Mouse (Mus musculus) right cerebral cortex, postnatal 4 days (tissue): ENCODE data around the gene Pdxk.
"Not testable (repeated sequence)": the region's sequence is repeated elsewhere in the genome, so short reads cannot be mapped to it uniquely, and the experiment has no call there.

Experiments
- DNase-seq: peaks from one replicate; pipeline ENCODE4 v3.0.0-alpha.2; 2022

The Pdxk gene

GRCm38 (mm10) chr10:78464792-78465207 is at the start of gene Pdxk:
Gene Pdxk, minus strand, starts transcription at chr10:78464975.
- peak; percentile 83 for DNase-seq

GRCm38 (mm10) chr10:78502986-78503733 is 38.4 kb upstream of the Pdxk start:
- DNase-seq: no peak

GRCm38 (mm10) chr10:78487431-78488086 is 22.8 kb upstream of the Pdxk start:
- DNase-seq: peak; percentile 73

DNA sequence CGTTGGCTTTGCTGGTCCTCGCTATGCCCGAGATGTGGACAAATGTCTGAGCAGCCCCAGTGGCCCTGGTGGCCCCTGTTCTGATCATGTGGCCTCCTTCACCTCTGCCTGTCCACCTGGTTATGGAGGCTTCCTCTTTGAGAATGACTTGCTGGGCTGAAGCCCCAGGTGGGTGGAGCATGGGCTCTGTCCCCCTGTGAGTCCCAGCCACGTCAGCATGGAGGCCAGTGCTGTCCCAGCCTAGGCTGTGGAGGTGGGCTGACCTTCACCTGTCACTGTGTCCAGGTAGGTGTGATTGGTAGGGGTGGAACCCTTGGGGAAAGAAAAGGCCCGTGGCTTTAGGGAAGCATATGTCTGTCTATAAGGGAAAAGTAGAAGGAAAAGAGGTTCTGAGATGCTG is 22.1 kb upstream of the Pdxk start:
- no peak for DNase-seq

DNA sequence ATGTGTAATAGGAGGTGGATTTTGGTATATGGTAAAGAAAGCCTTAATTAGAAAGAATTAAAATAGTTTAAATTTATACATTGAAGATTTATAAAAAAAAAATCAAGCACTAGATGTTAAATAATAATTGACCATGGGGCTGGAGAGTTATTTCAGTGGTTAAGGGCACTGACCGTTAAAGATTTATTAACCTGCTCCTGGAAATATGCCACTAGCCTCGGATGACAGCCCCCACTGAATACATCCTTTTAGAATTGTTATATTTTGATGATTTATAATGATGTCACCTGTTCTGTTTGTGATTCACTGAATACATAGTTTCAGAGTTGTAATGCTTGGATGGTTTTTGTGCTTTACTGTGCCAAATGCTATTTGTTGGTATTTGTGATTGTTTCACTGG is 20.6 kb upstream of the Pdxk start:
- not testable (repeated sequence) for DNase-seq

DNA sequence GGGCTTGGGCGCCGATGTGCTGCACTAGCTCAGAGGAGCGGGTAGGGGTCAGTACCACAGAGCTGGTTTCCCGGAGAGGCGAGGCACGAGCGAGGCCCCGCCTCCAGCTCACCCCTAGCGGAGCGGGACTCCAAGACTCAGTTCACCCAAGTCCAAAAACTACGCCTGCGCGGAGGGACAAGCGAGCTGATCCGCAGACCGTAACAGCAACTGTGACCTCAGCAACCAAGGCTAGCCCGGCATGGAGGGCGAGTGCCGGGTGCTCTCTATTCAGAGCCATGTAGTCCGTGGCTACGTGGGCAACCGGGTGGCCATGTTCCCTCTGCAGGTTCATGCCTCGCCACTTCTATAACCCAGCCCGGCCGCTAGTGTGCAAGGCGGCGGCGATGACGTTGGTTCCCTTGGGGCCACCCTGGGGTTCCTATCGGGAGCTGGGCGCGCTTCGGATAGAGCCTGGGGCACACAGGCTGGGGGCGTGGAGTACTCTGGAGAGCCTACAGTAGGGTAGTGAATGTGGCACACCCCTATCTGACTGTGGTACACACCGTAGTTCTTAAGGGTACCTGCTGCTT is 17.2 kb upstream of the Pdxk start:
- DNase-seq: peak; percentile 42

DNA sequence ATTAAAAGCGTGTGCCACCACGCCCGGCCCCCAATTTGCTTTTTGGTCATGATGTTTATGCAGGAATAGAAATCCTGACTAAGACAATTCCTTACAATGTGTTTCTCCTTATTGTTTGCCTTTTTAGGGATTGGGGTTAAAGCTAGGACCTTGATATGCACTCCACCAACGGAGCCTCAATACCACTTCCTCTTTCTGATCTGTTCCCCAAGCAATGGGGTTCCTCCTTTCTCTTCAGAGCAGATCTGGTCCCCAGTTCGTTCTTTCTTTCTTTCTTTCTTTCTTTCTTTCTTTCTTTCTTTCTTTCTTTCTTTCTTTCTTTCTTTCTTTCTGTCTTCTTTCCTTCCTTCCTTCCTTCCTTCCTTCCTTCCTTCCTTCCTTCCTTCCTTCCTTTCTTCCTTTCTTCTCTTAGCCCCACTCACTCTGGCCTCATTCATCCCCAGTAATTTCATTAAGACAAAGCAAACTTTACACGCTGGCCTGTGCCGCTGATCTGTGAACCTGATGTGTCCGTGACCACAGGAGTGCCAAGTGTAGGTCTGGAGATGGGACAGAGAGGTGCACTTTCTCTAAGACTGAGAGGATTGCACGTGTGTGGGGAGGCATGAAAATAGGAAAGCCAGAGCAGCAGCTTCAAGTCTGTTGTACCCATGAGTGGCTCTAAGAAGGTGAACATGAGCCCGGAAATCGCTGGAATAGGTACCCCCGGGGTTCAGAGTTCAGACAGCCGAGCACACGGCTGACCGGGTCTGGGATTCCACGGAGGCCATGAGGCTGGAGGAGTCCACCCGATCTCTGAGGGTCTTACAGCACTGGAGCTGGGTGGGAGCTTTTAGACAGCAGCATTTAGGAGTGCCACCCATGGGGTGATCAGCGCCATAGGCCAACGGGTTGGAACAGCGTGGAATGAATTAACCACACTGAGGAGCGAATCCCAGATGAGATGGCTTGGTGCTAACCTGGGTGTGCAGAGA is 16.5 kb upstream of the Pdxk start:
- DNase-seq: no peak

DNA sequence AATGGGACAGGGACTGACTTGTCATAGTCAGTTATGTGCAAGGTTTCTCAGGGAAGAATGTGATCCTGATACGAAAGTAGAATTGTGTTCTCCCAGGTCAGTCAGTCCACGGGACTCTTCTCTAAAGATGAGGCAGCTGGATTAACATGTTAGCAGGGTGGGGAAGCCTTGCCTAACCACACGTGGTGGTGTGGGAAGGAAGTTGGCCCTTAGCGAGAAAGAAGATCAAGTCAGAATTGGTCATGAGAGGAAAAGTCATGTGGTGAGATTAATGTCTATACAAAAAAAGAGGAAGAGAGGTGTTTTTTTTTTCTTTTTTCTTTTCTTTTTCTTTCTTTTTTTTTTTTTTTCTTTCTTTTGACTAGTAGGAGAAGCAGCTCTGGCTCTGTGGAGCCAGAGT is 12.0 kb upstream of the Pdxk start:
- DNase-seq: no peak

DNA sequence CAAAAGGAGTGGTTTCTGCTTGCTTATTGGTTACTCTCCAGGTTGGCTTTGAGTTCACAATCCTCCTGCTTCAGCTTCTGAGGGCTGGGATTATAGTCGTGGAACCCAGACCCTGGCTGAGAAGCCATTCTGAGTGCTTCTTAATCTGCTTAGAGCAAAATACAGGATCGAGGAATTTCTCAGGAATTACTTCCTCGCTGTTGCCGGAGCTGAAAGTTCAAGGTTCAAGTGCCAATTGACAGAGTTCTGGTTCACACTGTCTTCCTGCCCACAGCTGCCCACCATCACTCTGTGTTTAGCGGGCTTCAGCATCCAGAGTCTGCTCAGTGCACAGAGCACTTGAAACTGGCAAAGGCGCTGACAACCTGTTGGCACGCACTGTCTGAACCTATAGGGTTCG is 10.0 kb upstream of the Pdxk start:
- DNase-seq: no peak

- no peak for DNase-seq
Measured at GRCm38 (mm10) chr10:78473434-78473833, 8.7 kb upstream of the Pdxk start.

- no peak for DNase-seq
Measured at GRCm38 (mm10) chr10:78472046-78472445, 7.3 kb upstream of the Pdxk start.

GRCm38 (mm10) chr10:78470582-78471313 is 6.0 kb upstream of the Pdxk start:
- peak; percentile 47 for DNase-seq

DNA sequence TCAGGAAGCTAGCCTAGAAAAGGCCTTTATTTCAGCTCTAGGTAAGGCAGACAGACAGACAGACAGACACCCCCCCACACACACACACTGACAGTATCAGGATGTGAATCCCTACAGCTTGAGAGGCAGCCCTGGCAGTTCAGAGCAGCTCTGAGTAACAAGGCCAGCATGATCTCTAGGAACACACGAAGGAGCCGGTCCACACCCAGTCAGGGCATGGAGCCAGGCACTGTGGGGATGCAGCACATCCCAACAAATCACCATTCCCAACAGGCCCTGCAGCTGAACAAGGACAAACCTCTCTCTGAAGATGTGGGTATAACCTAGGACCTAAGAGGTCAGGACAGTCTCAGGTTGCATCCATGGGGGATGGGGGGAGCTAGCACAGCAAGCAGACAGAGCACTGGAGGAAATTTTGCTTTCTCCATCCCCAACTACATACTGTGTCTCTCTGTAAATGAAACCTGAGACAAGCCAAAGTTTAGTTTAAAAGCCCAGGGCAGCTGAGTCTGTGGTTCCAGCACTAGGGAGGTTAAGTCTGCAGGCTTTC is 3.1 kb upstream of the Pdxk start:
- DNase-seq: peak; percentile 37

DNA sequence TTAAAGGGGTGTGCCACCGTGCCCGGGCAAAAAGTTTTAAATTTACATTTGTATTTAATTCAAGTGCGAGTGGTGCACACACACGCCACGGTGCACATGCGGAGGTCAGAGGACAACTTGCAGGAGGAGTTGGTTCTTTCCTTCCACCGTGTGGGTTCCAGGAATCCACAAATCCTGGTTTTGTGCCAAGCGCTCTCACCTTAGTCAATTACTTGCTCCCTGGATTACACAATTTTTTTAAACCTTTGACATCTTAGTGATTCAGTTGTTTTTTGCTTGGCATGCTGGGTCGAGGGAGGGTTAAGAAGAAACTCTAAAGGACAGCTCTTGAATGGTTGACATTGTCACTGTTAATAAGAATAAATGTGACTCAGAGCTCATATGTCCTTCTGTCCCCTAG is 1.9 kb upstream of the Pdxk start:
- no peak for DNase-seq

DNA sequence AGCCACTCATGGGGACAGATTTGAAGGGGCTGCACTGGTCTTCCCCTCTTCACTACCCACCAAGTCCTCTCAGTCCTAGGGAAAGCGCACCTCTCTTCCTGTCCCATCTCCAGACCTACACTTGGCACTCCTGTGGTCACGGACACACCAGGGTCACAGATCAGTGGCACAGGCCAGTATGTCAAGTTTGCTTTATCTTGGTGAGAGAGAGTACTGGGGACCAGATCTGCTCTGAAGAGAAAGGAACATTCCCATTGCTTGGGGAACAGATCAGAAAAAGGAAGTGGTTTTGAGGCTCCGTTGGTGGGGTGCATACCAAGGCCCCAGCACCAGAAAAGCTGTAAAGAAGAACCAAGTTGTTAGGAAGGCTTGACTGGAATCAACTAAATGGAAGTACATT is 697 bp upstream of the Pdxk start:
- no peak for DNase-seq

DNA sequence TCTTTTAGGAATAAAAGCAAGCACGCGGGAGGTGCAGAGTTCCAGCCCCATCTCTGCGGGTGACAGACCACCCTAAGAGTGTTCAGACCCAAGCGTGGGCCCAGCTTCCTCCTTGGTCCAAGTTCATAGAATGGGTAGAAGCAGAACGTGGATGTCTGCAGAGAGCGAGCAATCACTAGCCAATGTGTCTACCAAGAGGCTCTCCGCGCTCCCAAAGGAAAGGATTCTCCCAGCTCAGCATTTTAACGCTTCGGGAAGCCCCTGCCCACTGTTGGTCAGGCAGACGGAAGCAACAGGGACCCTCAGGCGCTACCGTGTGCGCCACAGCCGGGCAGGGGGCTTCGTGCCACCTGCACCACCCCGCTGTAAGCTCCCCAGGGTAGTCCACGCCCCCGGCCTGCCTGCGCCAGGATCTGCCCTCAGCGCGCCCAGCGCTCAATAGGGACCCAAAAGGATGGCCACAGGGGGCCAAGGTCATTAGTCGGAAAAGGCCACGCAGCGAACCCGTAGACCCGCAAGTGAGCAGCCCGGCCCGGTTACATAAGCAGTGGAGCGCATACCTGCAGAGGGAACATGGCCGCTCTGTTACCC is 479 bp downstream of the Pdxk start:
- DNase-seq: peak; percentile 38

GRCm38 (mm10) chr10:78463769-78464167 is 1.0 kb downstream of the Pdxk start:
- DNase-seq: no peak

DNA sequence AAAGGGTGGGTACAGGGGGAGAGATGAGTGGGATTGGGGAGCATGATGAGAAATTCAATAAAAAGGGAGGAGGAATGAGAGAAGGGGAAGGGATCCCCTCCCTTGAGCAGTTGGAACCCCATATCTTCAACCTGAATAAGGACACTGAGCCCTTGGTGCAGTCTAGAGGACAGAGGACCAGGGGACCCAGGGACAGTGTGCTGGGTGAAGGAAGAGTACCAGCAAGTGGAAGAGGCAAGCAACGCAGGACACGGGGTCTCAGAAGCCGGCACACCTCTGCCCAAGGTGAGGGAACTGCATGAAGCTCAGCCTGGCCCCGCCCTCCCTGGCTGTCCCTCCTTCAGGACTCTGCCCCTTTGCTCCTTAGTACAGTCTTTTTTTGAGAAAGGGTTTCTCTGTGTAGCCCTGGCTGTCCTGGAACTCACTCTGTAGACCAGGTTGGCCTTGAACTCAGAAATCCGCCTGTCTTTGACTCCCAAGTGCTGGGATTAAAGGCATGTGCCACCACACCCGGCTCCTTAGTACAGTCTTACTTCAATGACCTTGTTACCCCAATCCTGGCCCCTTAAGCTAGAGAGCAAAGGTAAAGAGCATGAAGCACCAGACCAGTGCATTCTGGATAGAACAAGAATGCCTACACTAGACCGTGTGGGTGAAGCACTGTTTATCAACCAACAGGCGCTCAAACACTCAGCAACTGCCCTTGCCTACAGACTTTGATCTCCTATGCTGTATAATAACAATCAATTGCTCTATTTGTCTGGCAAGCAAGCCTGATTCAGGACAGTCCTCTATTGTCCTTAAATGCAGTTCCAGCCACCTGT is 1.6 kb downstream of the Pdxk start:
- DNase-seq: no peak

DNA sequence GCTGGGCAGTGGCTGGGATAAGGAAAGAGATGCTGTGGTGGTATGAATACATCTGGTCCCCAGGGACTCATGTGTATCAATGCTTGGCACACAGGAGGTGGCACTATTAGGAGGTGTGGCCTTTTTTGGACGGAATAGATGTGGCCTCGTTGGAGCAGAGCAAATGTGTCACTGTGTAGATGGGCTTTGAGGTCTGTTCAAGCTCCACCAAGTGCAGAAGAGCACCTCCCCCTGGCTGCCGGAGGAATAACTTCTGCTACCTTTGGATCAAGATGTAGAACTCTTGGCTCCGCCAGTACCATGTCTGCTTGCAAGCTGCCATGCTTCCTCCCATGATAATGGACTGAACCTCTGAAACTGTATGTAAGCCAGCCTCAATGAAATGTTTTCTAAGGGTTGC is 3.0 kb downstream of the Pdxk start:
- no peak for DNase-seq

GRCm38 (mm10) chr10:78460463-78460862 is 4.3 kb downstream of the Pdxk start:
- no peak for DNase-seq
